Mouse (Mus musculus) C2C12 (cell line): ENCODE data around the gene Nexn.

Experiments used
- CEBPB ChIP-seq: IDR thresholded peaks from one replicate; pipeline ENCODE4 v1.6.1; 2011; ENCODE audit warnings: low read depth, mild to moderate bottlenecking, control low read depth, moderate library complexity
- CTCF ChIP-seq: IDR thresholded peaks from one replicate; pipeline ENCODE4 v1.5.1; 2011; ENCODE audit not compliant: control insufficient read depth, insufficient read depth, insufficient read length
- FOSL1 ChIP-seq: IDR thresholded peaks from one replicate; pipeline ENCODE4 v1.8.0; 2011; ENCODE audit warnings: mild to moderate bottlenecking, low read length; ENCODE audit not compliant: poor library complexity, insufficient read depth, severe bottlenecking
- MAX ChIP-seq: IDR thresholded peaks from one replicate; pipeline ENCODE4 v1.6.1; 2011; ENCODE audit warnings: mild to moderate bottlenecking, control low read depth
- MYOD1 ChIP-seq: IDR thresholded peaks from one replicate; pipeline ENCODE4 v1.6.1; 2011; ENCODE audit warnings: low read depth; ENCODE audit not compliant: control insufficient read depth, insufficient read length
- MYOG ChIP-seq: IDR thresholded peaks from one replicate; pipeline ENCODE4 v1.6.1; 2011; ENCODE audit not compliant: control insufficient read depth, insufficient read length; ENCODE audit errors: extremely low read depth
- USF1 ChIP-seq: IDR thresholded peaks from one replicate; pipeline ENCODE4 v1.6.1; 2011; ENCODE audit warnings: low read depth, mild to moderate bottlenecking, control low read depth, moderate library complexity

GRCm38 (mm10) chr3:152203996-152204395, 62.2 kb downstream of the Nexn start:
- TF ChIP-seq MYOG = no peak
- TF ChIP-seq CTCF = no peak
- no peak for TF ChIP-seq MAX
- no peak for TF ChIP-seq MYOD1
- no peak for TF ChIP-seq FOSL1
- no peak for TF ChIP-seq USF1
- no peak for TF ChIP-seq CEBPB
